Mouse (Mus musculus): ENCODE measurements around the gene Dzip3. TPM values are rescaled to one million over a fixed set of nuclear protein-coding genes. Genes with fewer than 3 reads are reported as not detected.

The Dzip3 gene
- total and polyA plus RNA-seq, 3 experiments, result 22.4 to 22.8 TPM; not detected in 1

DNA sequence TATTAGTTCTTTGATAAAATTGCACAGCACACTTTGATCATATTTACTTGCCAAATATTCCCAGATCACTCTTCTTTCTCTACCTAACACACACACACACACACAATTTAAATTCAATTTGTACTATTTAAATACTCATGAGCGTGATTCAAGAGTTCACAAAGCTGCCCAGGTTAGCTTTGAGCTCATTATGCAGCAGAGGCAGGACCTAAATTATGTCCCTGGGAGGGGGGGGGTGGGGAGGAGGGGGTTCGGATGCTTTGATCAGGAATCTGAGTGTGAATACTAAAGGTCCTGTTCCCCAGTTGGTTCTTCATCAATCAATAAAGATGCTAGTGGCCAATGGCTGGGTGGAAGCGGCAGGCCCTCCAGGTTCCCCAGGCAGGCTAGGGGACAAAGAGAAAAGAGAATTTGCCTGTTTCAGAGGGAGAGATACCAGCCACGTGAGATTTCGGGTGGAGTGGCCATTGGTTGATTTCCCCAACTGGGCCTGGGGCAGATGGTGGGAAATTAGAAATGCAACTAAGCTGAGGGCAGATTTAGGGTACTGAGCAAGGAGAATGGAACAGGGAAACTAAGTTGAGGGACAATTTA lies 8.8 kb downstream of the Dzip3 start:
- no peaks in the 10 kb centered on the region; the same call in 1 of the 2 replicates for H3K79me2 ChIP-seq (ENCODE audit: control insufficient read depth, insufficient read depth, low read length, poor library complexity)
- no peak overlapping the region for H3K27ac ChIP-seq (ENCODE audit: control insufficient read depth, low read depth, low read length)
- H3K36me3 ChIP-seq (ENCODE audit: control insufficient read depth in 1 of 2, insufficient read depth in 2 of 2, low read length in 2 of 2), result peaks cover 0 to 15% of the 10 kb centered on the region in 2 experiments; a peak in 3 of 4 replicates
- no peaks in the 10 kb centered on the region for H3K4me1 ChIP-seq (ENCODE audit: control insufficient read depth in 1 of 2, insufficient read depth in 2 of 2, low read length in 2 of 2)
- H3K9me3 ChIP-seq (replicated peaks; ENCODE audit: insufficient read depth, low read length), result no peaks in the 10 kb centered on the region
- TF ChIP-seq E2F4 (IDR thresholded peaks at IDR 0.05; ENCODE audit: borderline replicate concordance, low read depth, low read length) (no peak), MAX (IDR thresholded peaks at IDR 0.05; ENCODE audit: low read length) (no peak), TCF12 (IDR thresholded peaks at IDR 0.05; ENCODE audit: low read depth, low read length) (no peak), POLR2AphosphoS2 (IDR thresholded peaks at IDR 0.05; ENCODE audit: low read length) (no peak), RAD21 (IDR thresholded peaks at IDR 0.05; ENCODE audit: low read depth, low read length) (no peak), MYC (IDR thresholded peaks at IDR 0.05; ENCODE audit: low read depth, low read length) (no peak), EP300 (IDR thresholded peaks at IDR 0.05; ENCODE audit: low read depth in 1 of 2, low read length in 2 of 2) (no peak), POLR2A (IDR thresholded peaks at IDR 0.05; ENCODE audit: control insufficient read depth in 1 of 2, insufficient read depth in 1 of 2, low read depth in 1 of 2, low read length in 2 of 2, poor library complexity in 1 of 2) (no peak), ZC3H11A (IDR thresholded peaks at IDR 0.05; ENCODE audit: low read depth, low read length) (no peak), ZKSCAN1 (IDR thresholded peaks at IDR 0.05; ENCODE audit: low read depth, low read length) (no peak), MYB (IDR thresholded peaks at IDR 0.05; ENCODE audit: low read depth, low read length) (no peak), ZNF384 (IDR thresholded peaks at IDR 0.05; ENCODE audit: low read depth, low read length) (no peak), USF2 (IDR thresholded peaks at IDR 0.05; ENCODE audit: borderline replicate concordance in 1 of 2, insufficient read depth in 1 of 2, low read depth in 1 of 2, low read length in 2 of 2) (no peak), ETS1 (IDR thresholded peaks at IDR 0.05; ENCODE audit: low read depth, low read length) (no peak), RCOR1 (IDR thresholded peaks at IDR 0.05; ENCODE audit: low read depth, low read length) (no peak), ELF1 (IDR thresholded peaks at IDR 0.05; ENCODE audit: low read depth, low read length) (no peak), GABPA (IDR thresholded peaks at IDR 0.05; ENCODE audit: low read depth, low read length) (no peak)
- H3K9ac ChIP-seq (ENCODE audit: control insufficient read depth, low read depth, low read length, poor library complexity, severe bottlenecking), result no peak overlapping the region
- DNase-seq (ENCODE audit: low read depth, low spot score), result no peak
- no peak overlapping the region for H3K4me3 ChIP-seq (ENCODE audit: control insufficient read depth in 1 of 2, insufficient read depth in 1 of 2, low read depth in 2 of 2, low read length in 2 of 2)
- H3K27me3 ChIP-seq (ENCODE audit: control insufficient read depth in 1 of 2, insufficient read depth in 2 of 2, low read length in 2 of 2), result no peaks in the 10 kb centered on the region

DNA sequence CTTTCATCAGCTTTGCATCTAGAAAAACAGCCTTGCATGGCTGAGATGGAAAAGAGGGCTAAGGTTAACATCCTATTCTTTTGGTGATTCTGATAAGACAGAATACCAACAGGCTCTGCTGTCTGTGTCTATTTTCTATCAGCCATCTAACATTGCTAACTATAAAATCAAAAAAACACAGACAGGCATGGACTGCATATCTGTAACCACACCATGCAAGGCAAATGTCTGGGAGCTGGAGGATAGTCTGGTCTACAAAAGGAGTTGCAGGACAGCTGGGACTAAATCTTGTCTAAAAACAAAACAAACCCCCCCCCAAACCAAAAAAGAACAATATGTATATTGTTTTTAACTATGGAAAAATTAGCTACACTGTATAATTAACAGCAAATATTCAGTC lies 14.0 kb downstream of the Dzip3 start:
- DNase-seq (ENCODE audit: low read depth, low spot score), result no peak
- H3K79me2 ChIP-seq (ENCODE audit: control insufficient read depth, insufficient read depth, low read length, poor library complexity), result no peaks in the 10 kb centered on the region; the same call in 1 of the 2 replicates
- no peaks in the 10 kb centered on the region for H3K27me3 ChIP-seq (ENCODE audit: control insufficient read depth in 1 of 2, insufficient read depth in 2 of 2, low read length in 2 of 2)
- no peaks in the 10 kb centered on the region for H3K9me3 ChIP-seq (replicated peaks; ENCODE audit: insufficient read depth, low read length)
- H3K4me1 ChIP-seq (ENCODE audit: control insufficient read depth in 1 of 2, insufficient read depth in 2 of 2, low read length in 2 of 2), result no peaks in the 10 kb centered on the region
- no peak overlapping the region for H3K27ac ChIP-seq (ENCODE audit: control insufficient read depth, low read depth, low read length)
- no peak overlapping the region for H3K4me3 ChIP-seq (ENCODE audit: control insufficient read depth in 1 of 2, insufficient read depth in 1 of 2, low read depth in 2 of 2, low read length in 2 of 2)
- peaks cover 0 to 38% of the 10 kb centered on the region in 2 experiments; a peak in 2 of 4 replicates for H3K36me3 ChIP-seq (ENCODE audit: control insufficient read depth in 1 of 2, insufficient read depth in 2 of 2, low read length in 2 of 2)
- TF ChIP-seq GATA1 (IDR thresholded peaks at IDR 0.05; ENCODE audit: low read depth, low read length) (no peak), ZKSCAN1 (IDR thresholded peaks at IDR 0.05; ENCODE audit: low read depth, low read length) (no peak), MAFK (IDR thresholded peaks at IDR 0.05; ENCODE audit: borderline replicate concordance, low read depth, low read length) (no peak), TBP (IDR thresholded peaks at IDR 0.05; ENCODE audit: low read depth, low read length) (no peak), ZC3H11A (IDR thresholded peaks at IDR 0.05; ENCODE audit: low read depth, low read length) (no peak), MYC (IDR thresholded peaks at IDR 0.05; ENCODE audit: low read depth, low read length) (no peak), MXI1 (IDR thresholded peaks at IDR 0.05; ENCODE audit: low read depth, low read length) (no peak), MAX (IDR thresholded peaks at IDR 0.05; ENCODE audit: low read length) (no peak), E2F4 (IDR thresholded peaks at IDR 0.05; ENCODE audit: borderline replicate concordance, low read depth, low read length) (no peak), TCF12 (IDR thresholded peaks at IDR 0.05; ENCODE audit: low read depth, low read length) (no peak), TAL1 (IDR thresholded peaks at IDR 0.05; ENCODE audit: low read length) (no peak)
- H3K9ac ChIP-seq (ENCODE audit: control insufficient read depth, low read depth, low read length, poor library complexity, severe bottlenecking), result no peak overlapping the region
